Mouse (Mus musculus): Measurements from ENCODE around the gene Olfr1126.
"Not testable (repeated sequence)": the region's sequence is repeated elsewhere in the genome, so short reads cannot be mapped to it uniquely, and the experiment has no call there.

Olfr1126 gene

DNA sequence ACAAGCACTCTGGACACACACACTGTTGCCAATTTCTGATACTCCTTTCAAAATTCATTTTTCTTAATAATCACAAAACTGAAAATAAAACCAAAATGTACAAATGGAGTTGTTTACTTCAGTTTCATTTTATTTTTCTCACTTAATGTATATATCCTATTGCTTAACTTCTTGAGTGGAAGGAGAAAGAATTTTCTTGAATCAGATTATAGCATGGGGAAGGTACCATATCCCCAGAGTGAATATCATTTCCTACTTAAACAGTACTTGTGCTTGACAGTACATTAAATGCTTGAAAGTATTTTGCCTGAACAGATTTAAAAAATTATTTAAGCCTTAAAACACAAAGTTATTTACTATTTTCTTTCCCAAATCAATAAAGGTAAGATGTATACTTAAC, at the start of gene Olfr1126:
TSS of gene Olfr1126 (plus strand) at position 301 of the 400 bp plus-strand sequence.
- no peak for DNase-seq (ENCODE audit: low spot score)

DNA sequence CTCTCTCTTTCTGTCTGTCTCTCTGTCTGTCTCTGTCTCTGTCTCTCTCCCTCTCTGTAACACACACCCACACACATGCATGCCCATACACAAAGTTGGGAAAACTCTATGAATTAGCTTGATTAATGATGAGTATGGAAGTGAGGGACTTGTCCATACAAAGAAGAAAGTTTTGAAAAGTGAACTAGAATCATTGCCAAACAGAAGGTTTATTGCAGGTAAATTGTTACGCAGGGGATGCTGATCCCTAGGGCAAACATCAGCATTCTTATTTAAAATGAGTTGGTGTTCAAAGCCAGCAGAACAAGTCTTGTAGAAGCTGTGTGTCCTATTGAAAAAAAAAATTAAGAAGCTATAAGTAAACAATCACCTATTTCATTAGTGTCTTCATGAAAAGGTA, 37.4 kb upstream of the Olfr1126 start, which contains the start of gene Olfr1123:
TSS of gene Olfr1123 (plus strand) at position 301 of the 400 bp plus-strand sequence.
- no peak for DNase-seq (ENCODE audit: low spot score)

DNA sequence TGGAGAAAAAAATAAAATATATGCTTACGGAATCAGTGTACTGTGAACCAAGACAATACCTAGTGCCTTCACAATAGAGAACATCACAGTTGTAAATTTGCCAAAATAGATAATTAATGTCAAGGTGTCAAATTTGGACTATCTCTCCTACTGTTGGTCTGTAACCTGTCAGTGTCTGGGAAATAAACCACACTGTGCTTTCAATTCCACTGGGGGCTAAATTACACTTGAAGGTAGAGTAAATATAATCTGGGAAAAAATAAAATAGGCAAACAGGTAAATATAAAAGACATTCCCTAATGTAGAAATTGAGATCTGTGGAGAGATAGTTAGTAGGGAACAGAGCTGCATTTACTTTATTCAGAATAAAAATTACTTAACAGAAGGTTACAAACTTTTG, 23.8 kb upstream of the Olfr1126 start, which contains the start of gene Olfr1124:
TSS of gene Olfr1124 (plus strand) at position 301 of the 400 bp plus-strand sequence.
- no peak for DNase-seq (ENCODE audit: low spot score)

DNA sequence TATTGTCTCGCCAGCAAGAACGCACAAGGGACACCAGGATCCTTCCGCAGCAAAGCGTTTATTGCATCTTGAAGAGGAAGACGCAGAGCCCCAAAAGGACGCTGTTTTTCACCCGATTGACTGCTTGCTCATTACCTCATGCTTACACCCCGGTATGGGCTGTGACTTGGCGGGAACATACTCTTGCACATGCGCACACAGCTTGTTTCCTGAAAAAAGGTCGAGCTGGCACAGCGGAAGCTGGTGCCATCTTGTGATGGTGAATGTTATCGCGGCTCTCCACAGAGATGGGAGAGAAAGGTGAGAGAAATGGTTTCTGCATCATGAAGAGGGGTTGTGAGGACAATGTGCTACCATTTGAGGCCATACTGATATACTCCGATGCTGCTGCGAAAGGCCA, 16.0 kb upstream of the Olfr1126 start:
- DNase-seq (ENCODE audit: low spot score), result no peak

DNA sequence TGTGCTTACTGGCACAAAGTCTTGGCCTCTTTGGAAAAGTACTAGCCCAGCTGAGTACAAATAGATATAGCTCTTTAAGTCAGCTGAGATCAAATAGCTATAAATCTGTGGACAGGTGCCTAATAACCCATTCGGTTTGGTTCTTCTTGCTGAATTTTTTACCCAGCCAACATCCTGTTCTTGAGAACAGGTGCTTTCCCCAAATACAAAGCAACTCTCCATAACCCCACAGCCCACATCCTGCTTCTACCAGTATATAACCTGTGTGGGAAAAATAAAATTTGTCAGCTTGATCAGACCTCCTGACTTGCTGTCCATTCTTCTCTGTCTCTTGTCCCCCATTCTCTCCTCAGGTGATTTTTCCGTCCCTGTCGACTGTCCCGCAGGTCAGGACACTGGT, 8.0 kb downstream of the Olfr1126 start:
- no peak for DNase-seq (ENCODE audit: low spot score)

DNA sequence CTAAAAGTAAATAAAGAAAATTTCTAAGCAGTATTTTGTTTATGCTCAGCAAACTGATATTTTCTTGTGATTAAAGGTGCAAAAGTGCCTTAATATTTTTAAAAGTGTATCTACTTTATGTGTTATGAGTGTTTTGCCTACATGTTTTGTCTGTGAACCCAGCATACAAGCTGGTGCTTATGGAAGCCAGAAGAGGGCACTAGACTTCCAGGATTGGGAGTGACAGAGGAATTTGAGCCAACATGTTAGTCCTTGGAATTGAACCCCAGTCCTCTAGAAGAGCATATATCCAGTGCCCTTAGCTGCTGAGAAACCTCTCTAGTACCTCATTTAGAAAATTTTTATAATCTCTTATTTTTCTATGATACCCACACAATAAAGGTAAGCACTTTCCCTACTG, 26.4 kb downstream of the Olfr1126 start:
- no peak for DNase-seq (ENCODE audit: low spot score)

DNA sequence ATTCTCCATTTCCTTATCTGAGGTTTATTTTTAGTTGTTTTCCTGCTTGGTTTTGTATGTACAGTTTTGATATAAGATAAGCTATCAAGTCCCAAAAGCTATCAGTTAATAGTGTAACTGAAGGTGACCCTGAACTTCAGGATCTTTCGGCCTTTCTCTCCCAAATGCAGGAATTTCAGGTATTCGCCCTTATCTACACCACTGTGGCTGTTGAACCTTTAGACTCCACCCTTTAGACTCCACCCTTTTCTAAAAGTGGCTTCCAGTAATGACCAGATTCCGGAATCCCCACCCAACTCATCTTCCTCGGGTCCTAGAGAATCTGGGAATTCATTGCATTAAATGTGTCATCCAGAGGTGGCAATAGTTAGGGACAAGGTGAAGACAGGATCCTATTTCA, 27.4 kb downstream of the Olfr1126 start:
- DNase-seq (ENCODE audit: low spot score), result no peak

DNA sequence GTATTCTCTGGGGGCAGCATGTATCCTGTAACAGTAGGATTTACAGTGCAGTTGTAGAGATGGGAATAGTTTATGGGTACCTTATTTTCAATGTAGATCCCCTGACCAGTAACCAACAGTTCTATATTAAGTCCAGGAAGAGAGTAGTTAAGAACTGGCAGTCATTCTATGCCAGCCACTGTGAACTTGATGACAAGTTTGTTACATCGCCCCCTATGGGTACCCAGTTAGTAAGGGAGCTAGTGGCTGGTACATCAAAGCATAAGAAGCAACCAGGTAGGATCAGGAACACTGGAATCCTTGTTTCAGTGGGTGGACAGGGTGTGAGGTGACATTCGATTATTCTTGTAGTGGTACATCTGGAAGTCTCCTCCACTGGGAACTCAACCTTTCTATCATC, 28.5 kb downstream of the Olfr1126 start:
- no peak for DNase-seq (ENCODE audit: low spot score)

DNA sequence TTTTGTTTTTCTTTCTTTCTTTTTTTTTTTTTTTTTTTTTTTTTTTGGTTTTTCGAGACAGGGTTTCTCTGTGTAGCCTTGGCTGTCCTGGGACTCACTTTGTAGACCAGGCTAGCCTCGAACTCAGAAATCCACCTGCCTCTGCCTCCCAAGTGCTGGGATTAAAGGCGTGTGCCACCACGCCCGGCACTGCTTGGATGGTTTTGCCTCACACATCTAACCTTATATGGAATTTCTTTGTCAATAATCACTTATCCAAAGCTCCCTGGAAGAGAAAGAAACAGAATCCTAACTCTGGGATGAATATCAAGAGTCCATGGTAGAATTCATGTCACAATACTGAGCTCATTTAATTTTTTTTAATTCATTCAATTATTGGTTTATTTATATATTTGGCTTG, 43.2 kb downstream of the Olfr1126 start, which contains the start of gene Pramel7:
TSS of gene Pramel7 (minus strand) at position 101 of the 400 bp plus-strand sequence.
- DNase-seq (ENCODE audit: low spot score), result not testable (repeated sequence)

DNA sequence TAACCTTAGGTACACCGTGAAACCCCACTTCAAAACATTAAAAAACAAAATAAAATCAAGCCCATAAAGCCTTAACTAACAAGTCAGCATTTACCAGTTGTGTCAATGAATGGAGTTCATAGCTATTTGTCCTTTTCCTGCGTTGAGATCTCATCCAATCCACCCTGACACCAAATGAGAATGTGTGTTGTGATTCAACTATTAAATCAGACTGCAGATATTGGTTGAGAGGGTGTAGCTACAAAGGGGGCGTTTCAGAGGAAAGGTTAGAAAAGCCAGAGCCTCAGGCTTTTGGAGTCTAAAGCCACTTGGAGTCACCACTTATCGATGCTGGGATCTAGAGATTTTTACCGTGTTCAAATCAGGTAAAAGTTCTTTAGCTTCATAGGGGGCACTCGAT, 52.5 kb downstream of the Olfr1126 start, which contains the start of gene Pramel6:
TSS of gene Pramel6 (plus strand) at position 301 of the 400 bp plus-strand sequence.
- no peak for DNase-seq (ENCODE audit: low spot score)

Measured in urinary bladder, postnatal 14 days (tissue).